Mouse (Mus musculus) G1E (cell line): Measurements from ENCODE around the gene Gm3952. TPM values are rescaled to one million over a fixed set of nuclear protein-coding genes. Genes with fewer than 3 reads are reported as not detected.

ENCODE experiments used
- ATAC-seq: 2 replicates; pipeline ENCODE4 v1.8.0; 2016; ENCODE audit warnings: mild to moderate bottlenecking; ENCODE audit not compliant: insufficient number of reproducible peaks, poor library complexity, low FRiP score, severe bottlenecking; ENCODE audit errors: extremely low read depth
- DNase-seq: peaks from one replicate; pipeline ENCODE4 v3.0.0; 2012; ENCODE audit warnings: low spot score
- H3K27me3 ChIP-seq: 2 replicates; pipeline ENCODE4 v1.6.1; 2012; ENCODE audit warnings: mild to moderate bottlenecking, low read length, inconsistent platforms; ENCODE audit not compliant: insufficient read depth
- H3K36me3 ChIP-seq: replicated peaks from 2 replicates; pipeline ENCODE3; 2012; ENCODE audit warnings: mild to moderate bottlenecking, inconsistent platforms
- H3K4me1 ChIP-seq: 2 replicates; pipeline ENCODE4 v1.6.1; 2012; ENCODE audit warnings: low read depth, low read length, inconsistent platforms, mixed read lengths; ENCODE audit not compliant: insufficient read depth
- H3K4me3 ChIP-seq: 2 replicates; pipeline ENCODE4 v1.5.1; 2012; ENCODE audit warnings: low read depth, mild to moderate bottlenecking, inconsistent platforms, low read length, moderate library complexity, mixed read lengths
- H3K9me3 ChIP-seq: replicated peaks from 2 replicates; pipeline ENCODE4 v1.6.1; 2012; ENCODE audit warnings: inconsistent platforms
- CTCF ChIP-seq: IDR thresholded peaks from 2 replicates; pipeline ENCODE4 v1.5.1; 2012; ENCODE audit warnings: low read depth, low read length, inconsistent platforms, mixed read lengths
- GATA1 ChIP-seq: IDR thresholded peaks from 2 replicates; pipeline ENCODE4 v1.6.1; 2012; ENCODE audit warnings: borderline replicate concordance, low read length, inconsistent platforms, mixed read lengths
- GATA2 ChIP-seq: IDR thresholded peaks from 2 replicates; pipeline ENCODE4 v1.6.1; 2012; ENCODE audit warnings: low read depth, low read length, inconsistent platforms, borderline replicate concordance
- POLR2AphosphoS5 ChIP-seq: IDR thresholded peaks from 2 replicates; pipeline ENCODE4 v1.6.1; 2012; ENCODE audit warnings: low read depth, low read length, inconsistent platforms; ENCODE audit not compliant: insufficient replicate concordance
- TAL1 ChIP-seq: conservative IDR thresholded peaks from 2 replicates; pipeline ENCODE4 v1.6.1; 2012; ENCODE audit warnings: low read depth, low read length, inconsistent platforms, mixed read lengths
- polyA plus RNA-seq: library from polyadenylated mRNA; stranded (reverse); fragments of >175 nt; gene quantifications from 2 replicates; pipeline ENCODE4 v1.2.3, GENCODE M21; 2012
- total RNA-seq, 2 experiments: library from RNA; stranded (forward) in 1 of 2; stranded (reverse) in 1 of 2; fragments of 200-1000 nt in 1 of 2; fragments of >200 nt in 1 of 2; fragmentation: Nextera tagmentation in 1 of 2; gene quantifications; 2 replicates each; pipeline ENCODE4 v1.2.3; 2014 to 2017

The Gm3952 gene
- total and polyA plus RNA-seq, 3 experiments, result not detected

DNA sequence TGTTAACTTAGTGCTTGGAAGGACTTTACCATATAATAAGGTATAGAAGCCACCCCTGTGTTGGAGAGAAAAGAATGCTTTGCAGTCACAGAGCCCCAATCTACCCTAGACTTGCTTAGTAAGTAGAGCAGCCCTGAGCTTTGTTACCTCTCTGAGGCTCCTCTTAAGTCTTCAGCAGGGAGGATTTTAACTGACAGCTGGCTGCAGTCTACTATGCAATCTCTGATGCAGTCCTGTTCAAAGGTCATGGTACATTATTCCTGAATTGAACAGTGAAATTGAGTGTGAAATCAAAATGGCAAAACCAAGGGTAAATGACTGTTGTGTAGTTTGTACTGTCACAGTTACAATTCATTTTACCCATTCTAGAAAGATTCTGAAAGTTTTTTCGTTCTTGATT is 71.3 kb downstream of the Gm3952 start:
- DNase-seq, result no peak
- ATAC-seq, result no peak
- H3K36me3 ChIP-seq, result peaks cover 86% of the 10 kb centered on the region
- H3K4me3 ChIP-seq, result no peak overlapping the region
- no peak for TF ChIP-seq TAL1
- no peak for TF ChIP-seq POLR2AphosphoS5
- no peak for TF ChIP-seq GATA2
- TF ChIP-seq CTCF, result no peak
- no peak for TF ChIP-seq GATA1
- no peaks in the 10 kb centered on the region; the same call in 1 of the 2 replicates for H3K4me1 ChIP-seq
- no peaks in the 10 kb centered on the region for H3K9me3 ChIP-seq
- no peaks in the 10 kb centered on the region for H3K27me3 ChIP-seq

DNA sequence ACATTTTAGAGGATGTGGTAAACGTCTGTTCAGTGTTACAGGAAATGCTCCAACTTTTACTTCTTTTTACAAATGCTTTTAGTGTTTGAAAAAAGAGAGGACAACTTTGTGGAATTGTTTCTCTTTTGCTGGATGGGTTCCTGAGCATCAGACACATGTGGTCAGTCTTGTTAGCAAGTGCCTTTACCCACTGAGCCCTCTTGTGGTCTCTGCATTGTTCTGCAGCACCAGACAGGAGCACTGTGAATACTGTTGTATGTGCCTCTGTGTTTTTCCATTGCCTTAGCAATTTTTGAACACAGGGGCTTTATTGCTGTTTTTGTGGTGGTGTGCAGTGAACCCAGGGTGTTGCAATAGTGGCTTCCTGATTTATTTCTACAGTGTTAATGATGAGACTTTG is 73.7 kb downstream of the Gm3952 start:
- ATAC-seq (peak; percentile 42; the same call in 1 of the 2 replicates), DNase-seq (no peak)
- H3K36me3 ChIP-seq, result peaks cover 83% of the 10 kb centered on the region
- H3K4me1 ChIP-seq, result no peaks in the 10 kb centered on the region; the same call in 1 of the 2 replicates
- TF ChIP-seq CTCF (no peak), GATA1 (no peak), GATA2 (no peak), POLR2AphosphoS5 (no peak), TAL1 (no peak)
- H3K4me3 ChIP-seq, result no peak overlapping the region
- no peaks in the 10 kb centered on the region for H3K9me3 ChIP-seq
- H3K27me3 ChIP-seq, result no peaks in the 10 kb centered on the region

DNA sequence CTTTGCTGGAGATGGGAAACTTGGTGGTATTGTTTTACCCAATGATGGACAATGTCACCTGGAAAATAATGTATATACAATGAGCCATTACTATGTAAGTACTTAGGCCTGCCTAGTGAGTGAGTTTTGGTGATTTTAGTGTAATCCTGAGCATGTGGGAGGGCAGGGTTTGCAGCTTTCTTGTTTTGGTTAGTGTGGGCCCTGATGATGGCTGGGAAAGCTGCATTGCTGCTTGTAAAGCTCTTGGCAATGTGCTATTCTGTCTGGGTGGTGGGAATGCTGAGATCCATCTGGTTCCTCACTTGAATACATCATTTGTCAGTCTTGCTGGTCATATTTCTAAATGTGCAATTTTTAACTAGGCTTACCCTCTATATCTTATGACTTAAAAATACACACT is 82.3 kb downstream of the Gm3952 start:
- Histone ChIP-seq H3K27me3 (no peaks in the 10 kb centered on the region), H3K4me1 (peaks cover 9% of the 10 kb centered on the region; the same call in 1 of the 2 replicates), H3K4me3 (no peak overlapping the region), H3K36me3 (peaks cover 89% of the 10 kb centered on the region), H3K9me3 (no peaks in the 10 kb centered on the region)
- DNase-seq, result no peak
- TF ChIP-seq POLR2AphosphoS5, result no peak
- no peak for TF ChIP-seq GATA2
- no peak for TF ChIP-seq GATA1
- TF ChIP-seq CTCF, result no peak
- TF ChIP-seq TAL1, result no peak
- no peak for ATAC-seq

DNA sequence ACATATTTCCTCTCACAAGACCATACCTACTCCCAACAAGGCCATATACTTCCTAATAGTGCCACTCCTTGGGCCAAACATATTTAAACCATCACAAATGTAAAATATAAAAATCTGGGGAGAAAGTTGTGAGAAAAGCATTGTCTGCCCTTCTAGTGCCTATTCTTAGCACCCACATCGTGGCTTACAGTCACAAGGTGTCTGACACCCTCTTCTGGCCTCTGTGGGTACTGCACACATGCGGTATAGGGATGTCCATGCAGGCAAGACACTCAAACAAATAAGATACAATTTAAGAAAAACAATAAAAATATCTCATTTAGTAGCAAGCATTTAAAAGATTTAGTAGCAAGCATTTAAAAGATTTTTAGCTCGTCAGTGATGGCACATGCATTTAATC is 89.2 kb downstream of the Gm3952 start:
- no peak for DNase-seq
- Histone ChIP-seq H3K36me3 (peaks cover 79% of the 10 kb centered on the region), H3K4me1 (peaks cover 22% of the 10 kb centered on the region; the same call in 1 of the 2 replicates), H3K4me3 (no peak overlapping the region), H3K9me3 (no peaks in the 10 kb centered on the region), H3K27me3 (no peaks in the 10 kb centered on the region)
- TF ChIP-seq GATA1 (no peak), CTCF (peak; percentile 68)
- ATAC-seq, result peak; percentile 72

DNA sequence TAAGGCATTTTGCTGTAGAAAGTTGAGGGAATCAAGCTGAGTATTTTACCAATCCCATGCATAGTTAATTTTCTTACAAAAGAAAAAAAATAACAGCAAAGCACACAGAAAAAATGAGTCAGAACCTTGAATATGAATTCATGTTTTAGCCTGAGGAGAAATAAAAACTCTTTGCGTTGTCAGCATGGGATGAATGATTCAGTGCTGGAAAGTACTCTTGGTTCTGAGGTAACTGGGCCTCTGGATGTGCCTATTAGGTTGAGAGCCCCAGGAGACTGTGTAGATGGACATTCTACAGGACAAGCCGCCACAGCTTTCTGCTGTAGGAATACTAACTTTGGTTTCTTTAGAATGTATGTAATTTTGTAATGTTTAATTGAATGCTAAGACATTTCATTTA is 93.7 kb downstream of the Gm3952 start:
- TF ChIP-seq TAL1, result no peak
- no peak for TF ChIP-seq GATA2
- TF ChIP-seq POLR2AphosphoS5, result no peak
- TF ChIP-seq CTCF, result no peak
- no peak for TF ChIP-seq GATA1
- ATAC-seq (no peak), DNase-seq (no peak)
- H3K36me3 ChIP-seq, result peaks cover 51% of the 10 kb centered on the region
- H3K9me3 ChIP-seq, result no peaks in the 10 kb centered on the region
- no peaks in the 10 kb centered on the region for H3K27me3 ChIP-seq
- no peak overlapping the region for H3K4me3 ChIP-seq
- peaks cover 38% of the 10 kb centered on the region for H3K4me1 ChIP-seq

DNA sequence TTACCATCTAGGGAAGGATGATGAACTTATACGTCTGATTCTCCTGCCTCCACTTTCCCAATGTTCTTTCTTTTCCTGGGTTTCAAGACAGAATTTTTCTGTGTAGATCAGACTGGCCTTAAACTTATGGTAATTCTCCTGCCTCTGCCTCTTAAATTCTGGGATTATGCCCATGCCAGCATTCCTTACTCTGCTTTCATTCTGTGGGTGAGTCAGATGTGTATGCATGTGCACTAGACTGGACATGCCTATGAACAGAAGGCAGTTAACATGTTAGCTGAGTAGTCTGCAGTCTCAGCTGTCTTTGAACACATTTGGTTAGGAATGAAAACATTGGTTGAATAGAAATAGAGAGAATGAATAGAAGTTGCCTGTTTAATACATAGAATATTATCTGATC is 94.1 kb downstream of the Gm3952 start:
- no peaks in the 10 kb centered on the region for H3K9me3 ChIP-seq
- DNase-seq (no peak), ATAC-seq (no peak)
- H3K36me3 ChIP-seq, result peaks cover 50% of the 10 kb centered on the region
- TF ChIP-seq GATA1 (no peak), POLR2AphosphoS5 (no peak), CTCF (no peak), TAL1 (no peak), GATA2 (no peak)
- no peaks in the 10 kb centered on the region for H3K27me3 ChIP-seq
- no peak overlapping the region for H3K4me3 ChIP-seq
- H3K4me1 ChIP-seq, result peaks cover 42% of the 10 kb centered on the region

GRCm38 (mm10) chr8:128697945-128698344 is 100.5 kb downstream of the Gm3952 start:
- TF ChIP-seq GATA1 (no peak), POLR2AphosphoS5 (no peak), GATA2 (no peak), CTCF (no peak), TAL1 (no peak)
- ATAC-seq, result no peak

More at GRCm38 (mm10) chr8:128697945-128698344, 100.5 kb downstream of the Gm3952 start:
- Histone ChIP-seq H3K27me3 (no peaks in the 10 kb centered on the region), H3K4me1 (peaks cover 64% of the 10 kb centered on the region), H3K9me3 (no peaks in the 10 kb centered on the region), H3K36me3 (peaks cover 17% of the 10 kb centered on the region), H3K4me3 (no peak overlapping the region; the same call in 1 of the 2 replicates)
- DNase-seq, result no peak
